Mouse (Mus musculus) megakaryocyte, embryonic 14.5 days (primary cell): ENCODE measurements around the gene Tns3.

Source experiments
- FLI1 ChIP-seq: IDR thresholded peaks from 2 replicates; pipeline ENCODE4 v1.6.1; 2012; ENCODE audit warnings: low read length, inconsistent platforms, mixed read lengths
- GATA1 ChIP-seq: IDR thresholded peaks from 3 replicates; pipeline ENCODE4 v1.6.1; 2012; ENCODE audit warnings: mixed read lengths, low read length, inconsistent platforms, borderline replicate concordance

DNA sequence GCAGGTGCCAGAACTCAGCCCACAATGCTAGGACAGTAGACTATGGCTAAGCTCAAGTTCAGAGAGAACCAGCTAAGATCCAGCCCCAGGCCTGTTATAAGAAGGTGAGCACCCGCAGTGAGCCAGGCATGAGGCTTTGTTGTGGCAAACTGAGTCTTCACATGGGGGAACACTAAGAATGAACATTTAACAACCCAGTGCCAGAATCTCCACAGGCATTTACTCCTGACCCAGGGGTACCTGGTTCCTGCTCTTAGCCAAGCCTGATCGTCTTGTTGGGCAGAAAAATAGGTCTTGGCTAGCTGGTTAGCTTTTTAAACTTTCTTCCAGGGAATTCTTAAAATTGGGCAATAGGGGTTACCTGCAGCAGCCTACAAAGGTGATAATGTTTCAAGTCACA lies 184.5 kb downstream of the Tns3 start:
- TF ChIP-seq GATA1: no peak
- no peak for TF ChIP-seq FLI1
